Mouse (Mus musculus) lung, embryonic 14.5 days (tissue): ENCODE data around the gene Olfr1394. TPM values are rescaled to one million over a fixed set of nuclear protein-coding genes. Genes with fewer than 3 reads are reported as not detected.
"Not testable (repeated sequence)": the region's sequence is repeated elsewhere in the genome, so short reads cannot be mapped to it uniquely, and the experiment has no call there.

Experiments used
- ATAC-seq: fragments of 200-750 bp; cut with Nextera tagmentation; 2 replicates; pipeline ENCODE4 v1.8.0; 2017; ENCODE audit warnings: mild to moderate bottlenecking, moderate TSS enrichment, moderate library complexity; ENCODE audit not compliant: insufficient read depth
- DNase-seq: peaks from one replicate; pipeline ENCODE4 v3.0.0-alpha.2; 2015
- H3K27ac ChIP-seq: fragments of 300-500 bp; sonication (generic); 2 replicates; pipeline ENCODE4 v1.5.1; 2014; ENCODE audit warnings: low read depth, mild to moderate bottlenecking, moderate library complexity
- H3K27me3 ChIP-seq: fragments of 300-500 bp; sonication (generic); 2 replicates; pipeline ENCODE4 v1.6.1; 2014; ENCODE audit warnings: low read length, control low read depth; ENCODE audit not compliant: insufficient read depth
- H3K36me3 ChIP-seq: fragments of 300-500 bp; sonication (generic); 2 replicates; pipeline ENCODE4 v1.6.1; 2014; ENCODE audit warnings: control low read depth; ENCODE audit not compliant: insufficient read depth
- H3K4me1 ChIP-seq: fragments of 300-500 bp; sonication (generic); 2 replicates; pipeline ENCODE4 v1.6.1; 2014; ENCODE audit warnings: antibody characterized with exemption, control low read depth; ENCODE audit not compliant: insufficient read depth
- H3K4me2 ChIP-seq: fragments of 300-500 bp; sonication (generic); 2 replicates; pipeline ENCODE4 v1.6.1; 2014; ENCODE audit warnings: mild to moderate bottlenecking
- H3K4me3 ChIP-seq: fragments of 300-500 bp; sonication (generic); 2 replicates; pipeline ENCODE4 v1.5.1; 2014; ENCODE audit warnings: low read depth, low read length
- H3K9ac ChIP-seq: fragments of 300-500 bp; sonication (generic); 2 replicates; pipeline ENCODE4 v1.6.1; 2014
- H3K9me3 ChIP-seq: fragments of 300-500 bp; sonication (generic); 2 replicates; pipeline ENCODE4 v1.6.1; 2016; ENCODE audit warnings: low read depth, low read length, control low read depth
- CTCF ChIP-seq: IDR thresholded peaks from 2 replicates; pipeline ENCODE4 v1.5.1; 2016; ENCODE audit warnings: antibody characterized with exemption, low read depth
- WGBS: fragments of 180-500 bp; shearing (Covaris S2); extraction: QIAGEN DNeasy Blood & Tissue Kit; methylation state at CpG from one replicate; pipeline ENCODE4 v1.1.7; 2014; 5-methylcytosine and 5-hydroxymethylcytosine counted together
- polyA plus RNA-seq: library from polyadenylated mRNA; unstranded; fragments of >200 nt; fragmentation: Nextera tagmentation; extraction: Ambion mirVana; gene quantifications from 2 replicates; pipeline ENCODE4 v1.2.1, GENCODE M21; 2014

The Olfr1394 gene
- polyA plus RNA-seq, 1 experiment from 2014 or later, result not detected

- H3K4me1 ChIP-seq, result no peaks in the 10 kb centered on the region
- no peak overlapping the region for H3K27ac ChIP-seq
- H3K9ac ChIP-seq, result no peak overlapping the region
- no peak for TF ChIP-seq CTCF
- no peaks in the 10 kb centered on the region for H3K36me3 ChIP-seq
- no peak for ATAC-seq
- DNase-seq, result no peak
- H3K9me3 ChIP-seq, result peaks cover 6% of the 10 kb centered on the region; the same call in 1 of the 2 replicates
- 87% methylated on average over 4 of the region's 4 CpGs for WGBS
- no peak overlapping the region for H3K4me2 ChIP-seq
- H3K27me3 ChIP-seq, result peaks cover 17% of the 10 kb centered on the region; the same call in 1 of the 2 replicates
- no peak overlapping the region for H3K4me3 ChIP-seq
Observed at GRCm38 (mm10) chr11:49170576-49170975, 16.4 kb downstream of the Olfr1394 start.

- TF ChIP-seq CTCF, result no peak
- Histone ChIP-seq H3K4me1 (no peaks in the 10 kb centered on the region), H3K36me3 (no peaks in the 10 kb centered on the region), H3K9ac (no peak overlapping the region), H3K4me3 (no peak overlapping the region), H3K27me3 (no peaks in the 10 kb centered on the region), H3K9me3 (no peaks in the 10 kb centered on the region), H3K4me2 (no peak overlapping the region), H3K27ac (no peak overlapping the region)
- no peak for ATAC-seq
- DNase-seq, result no peak
- 84% methylated on average over 8 of the region's 8 CpGs for WGBS
Observed at GRCm38 (mm10) chr11:49175345-49175744, 21.2 kb downstream of the Olfr1394 start.

- not testable (repeated sequence) for H3K27ac ChIP-seq, H3K9me3 ChIP-seq, H3K4me1 ChIP-seq, H3K9ac ChIP-seq, H3K4me2 ChIP-seq, DNase-seq, H3K36me3 ChIP-seq, H3K27me3 ChIP-seq, ATAC-seq, H3K4me3 ChIP-seq
- WGBS, result 70% methylated on average over 4 of the region's 4 CpGs
Observed at GRCm38 (mm10) chr11:49176047-49176779, 22.0 kb downstream of the Olfr1394 start.

- H3K4me1 ChIP-seq, result no peaks in the 10 kb centered on the region
- no peak overlapping the region for H3K4me2 ChIP-seq
- no peaks in the 10 kb centered on the region for H3K36me3 ChIP-seq
- 60% methylated on average over 1 of the region's 1 CpGs for WGBS
- no peaks in the 10 kb centered on the region for H3K9me3 ChIP-seq
- ATAC-seq (no peak), DNase-seq (no peak)
- H3K27ac ChIP-seq, result no peak overlapping the region
- no peak overlapping the region for H3K4me3 ChIP-seq
- H3K27me3 ChIP-seq, result no peaks in the 10 kb centered on the region
- TF ChIP-seq CTCF, result no peak
- H3K9ac ChIP-seq, result no peak overlapping the region
Observed at GRCm38 (mm10) chr11:49183172-49183571, 29.0 kb downstream of the Olfr1394 start.

- Histone ChIP-seq H3K4me3 (no peak overlapping the region), H3K4me1 (no peaks in the 10 kb centered on the region), H3K27ac (no peak overlapping the region), H3K4me2 (no peak overlapping the region), H3K9ac (no peak overlapping the region), H3K27me3 (no peaks in the 10 kb centered on the region), H3K9me3 (no peaks in the 10 kb centered on the region), H3K36me3 (no peaks in the 10 kb centered on the region)
- WGBS, result 73% methylated on average over 6 of the region's 6 CpGs
- TF ChIP-seq CTCF, result no peak
- no peak for ATAC-seq
- no peak for DNase-seq
Observed at GRCm38 (mm10) chr11:49186452-49186851, 32.3 kb downstream of the Olfr1394 start.

GRCm38 (mm10) chr11:49186955-49187488 lies 32.8 kb downstream of the Olfr1394 start, which contains the start of gene Btnl9:
TSS of gene Btnl9 (minus strand) at chr11:49187159.
- Histone ChIP-seq H3K9me3 (no peaks in the 10 kb centered on the region), H3K4me3 (no peak within 1 kb of the TSS), H3K4me2 (no peak within 1 kb of the TSS), H3K9ac (no peak within 1 kb of the TSS), H3K27me3 (no peaks in the 10 kb centered on the region), H3K4me1 (no peaks in the 10 kb centered on the region), H3K36me3 (no peaks in the 10 kb centered on the region), H3K27ac (no peak within 1 kb of the TSS)
- 67% methylated on average over 8 of the region's 8 CpGs for WGBS
- no peak for TF ChIP-seq CTCF
- DNase-seq (no peak), ATAC-seq (no peak)

GRCm38 (mm10) chr11:49187701-49188100 lies 33.5 kb downstream of the Olfr1394 start:
- no peaks in the 10 kb centered on the region for H3K9me3 ChIP-seq
- no peak overlapping the region for H3K9ac ChIP-seq
- no peak overlapping the region for H3K4me2 ChIP-seq
- no peaks in the 10 kb centered on the region for H3K4me1 ChIP-seq
- no peak for TF ChIP-seq CTCF
- ATAC-seq (no peak), DNase-seq (no peak)
- no peaks in the 10 kb centered on the region for H3K27me3 ChIP-seq
- no peaks in the 10 kb centered on the region for H3K36me3 ChIP-seq
- H3K27ac ChIP-seq, result no peak overlapping the region
- H3K4me3 ChIP-seq, result no peak overlapping the region
- WGBS, result 67% methylated on average over 10 of the region's 10 CpGs
